Mouse (Mus musculus): ENCODE data around the gene Pex6. TPM values are rescaled to one million over a fixed set of nuclear protein-coding genes. Genes with fewer than 3 reads are reported as not detected.
A peak's percentile ranks its signal among the peaks of the same experiment; 100 is the strongest.

Gene Pex6
- polyA plus RNA-seq (2012; rRNA removed) = 105 and 113 TPM in 2 replicates

DNA sequence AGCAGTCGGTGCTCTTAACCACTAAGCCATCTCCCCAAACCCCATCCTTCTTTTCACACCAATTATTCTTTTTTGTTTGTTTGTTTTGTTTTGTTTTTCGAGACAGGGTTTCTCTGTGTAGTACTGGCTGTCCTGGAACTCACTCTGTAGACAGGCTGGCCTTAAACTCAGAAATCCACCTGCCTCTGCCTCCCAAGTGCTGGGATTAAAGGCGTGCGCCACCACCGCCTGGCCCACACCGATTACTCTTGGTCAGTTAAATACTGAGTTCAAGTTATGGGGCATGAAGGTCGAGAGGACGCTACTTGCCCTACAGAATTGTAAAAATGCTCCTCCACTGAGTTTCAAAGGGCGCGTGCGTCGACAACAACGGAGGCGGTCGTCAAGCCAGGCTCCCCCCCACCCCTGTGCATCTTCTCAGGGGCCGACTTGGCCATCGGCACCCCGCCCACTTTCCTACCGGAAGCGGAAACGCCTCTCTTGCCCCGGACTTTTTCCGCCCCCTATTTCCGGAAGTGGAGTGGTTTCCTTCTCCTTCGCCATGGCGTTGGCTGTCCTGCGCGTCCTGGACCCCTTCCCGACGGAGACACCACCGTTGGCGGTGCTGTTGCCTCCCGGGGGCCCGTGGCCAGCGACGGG is at the start of gene Pex6:
TSS of gene Pex6 (plus strand) at position 505 of the 639 bp plus-strand sequence.
- Histone ChIP-seq H3K36me3 (ENCODE audit: control insufficient read depth, insufficient read depth, low read length) (peaks cover 4% of the 10 kb centered on the region; the same call in 1 of the 2 replicates), H3K4me3 (ENCODE audit: control insufficient read depth, insufficient read depth, low read length) (peak within 1 kb of the TSS; percentile 76), H3K27me3 (ENCODE audit: control insufficient read depth, insufficient read depth, low read length) (no peaks in the 10 kb centered on the region), H3K27ac (ENCODE audit: control insufficient read depth, insufficient read depth, low read length) (peak within 1 kb of the TSS; percentile 63), H3K4me1 (replicated peaks; ENCODE audit: control insufficient read depth, insufficient read depth, low read length) (peaks cover 15% of the 10 kb centered on the region)
- DNase-seq = peak; percentile 92
- 6% methylated on average over 36 of the region's 36 CpGs for WGBS
- peak; percentile 77 for TF ChIP-seq POLR2A (IDR thresholded peaks at IDR 0.05; ENCODE audit: control insufficient read depth, extremely low read depth, insufficient read depth, low read length, poor library complexity)
- no peak for TF ChIP-seq CTCF (IDR thresholded peaks at IDR 0.05; ENCODE audit: borderline replicate concordance, control insufficient read depth, extremely low read depth, insufficient read depth, low read length, poor library complexity)

- DNase-seq = no peak
- Histone ChIP-seq H3K4me1 (replicated peaks; ENCODE audit: control insufficient read depth, insufficient read depth, low read length) (no peaks in the 10 kb centered on the region), H3K27ac (ENCODE audit: control insufficient read depth, insufficient read depth, low read length) (no peak overlapping the region), H3K4me3 (ENCODE audit: control insufficient read depth, insufficient read depth, low read length) (no peak overlapping the region), H3K36me3 (ENCODE audit: control insufficient read depth, insufficient read depth, low read length) (no peaks in the 10 kb centered on the region), H3K27me3 (ENCODE audit: control insufficient read depth, insufficient read depth, low read length) (no peaks in the 10 kb centered on the region)
- WGBS = 96% methylated on average over 12 of the region's 12 CpGs
- no peak for TF ChIP-seq CTCF (IDR thresholded peaks at IDR 0.05; ENCODE audit: borderline replicate concordance, control insufficient read depth, extremely low read depth, insufficient read depth, low read length, poor library complexity)
- no peak for TF ChIP-seq POLR2A (IDR thresholded peaks at IDR 0.05; ENCODE audit: control insufficient read depth, extremely low read depth, insufficient read depth, low read length, poor library complexity)
Measured at GRCm38 (mm10) chr17:46661981-46662380, 49.3 kb upstream of the Pex6 start.

DNA sequence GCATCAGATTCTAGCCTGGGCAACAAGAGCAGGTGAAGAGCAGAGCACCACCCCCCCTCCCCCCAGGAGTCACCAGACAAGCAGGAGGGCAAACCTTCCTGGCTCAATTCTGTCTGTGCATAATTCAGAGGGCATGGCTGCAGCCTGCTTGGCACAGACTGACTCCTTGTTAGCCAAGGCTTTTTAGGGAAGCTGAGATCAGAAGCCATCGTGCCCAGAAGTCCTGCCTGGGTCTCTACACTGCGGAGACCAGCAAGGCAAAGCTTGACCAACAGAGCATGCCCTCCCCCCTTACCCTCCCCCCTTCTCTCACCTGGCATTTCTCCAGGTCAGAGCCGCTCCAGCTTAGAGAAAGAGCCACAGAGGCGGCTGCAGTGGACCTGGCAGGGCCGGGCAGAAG is 48.5 kb upstream of the Pex6 start:
- TF ChIP-seq CTCF (IDR thresholded peaks at IDR 0.05; ENCODE audit: borderline replicate concordance, control insufficient read depth, extremely low read depth, insufficient read depth, low read length, poor library complexity) (no peak), POLR2A (IDR thresholded peaks at IDR 0.05; ENCODE audit: control insufficient read depth, extremely low read depth, insufficient read depth, low read length, poor library complexity) (no peak)
- Histone ChIP-seq H3K27me3 (ENCODE audit: control insufficient read depth, insufficient read depth, low read length) (no peaks in the 10 kb centered on the region), H3K36me3 (ENCODE audit: control insufficient read depth, insufficient read depth, low read length) (0 out of 2 replicates have a peak, but pooled peaks cover 3% of the 10 kb centered on the region), H3K27ac (ENCODE audit: control insufficient read depth, insufficient read depth, low read length) (no peak overlapping the region), H3K4me3 (ENCODE audit: control insufficient read depth, insufficient read depth, low read length) (no peak overlapping the region), H3K4me1 (replicated peaks; ENCODE audit: control insufficient read depth, insufficient read depth, low read length) (no peaks in the 10 kb centered on the region)
- no peak for DNase-seq
- 97% methylated on average over 5 of the region's 5 CpGs for WGBS

DNA sequence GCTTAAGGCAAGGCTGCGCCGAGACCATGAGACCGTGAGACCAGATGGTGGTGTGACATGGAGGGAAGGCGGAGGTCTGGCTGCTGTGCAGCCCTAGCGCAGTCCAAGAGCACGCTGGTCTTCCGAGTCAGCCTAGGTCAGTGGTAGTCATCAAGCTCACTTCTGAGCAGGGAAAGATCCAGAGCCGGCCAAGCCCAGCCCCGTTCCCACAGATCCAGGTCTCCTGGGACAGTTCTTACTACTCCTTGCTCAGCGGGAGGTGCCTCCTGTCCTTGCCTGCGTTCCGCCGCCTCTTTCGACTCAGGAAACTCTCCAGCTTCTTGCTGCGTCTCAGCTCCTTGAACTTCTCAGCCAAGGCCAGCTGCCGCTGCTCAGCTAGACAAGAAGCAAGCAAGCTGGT is 43.6 kb upstream of the Pex6 start:
- H3K36me3 ChIP-seq (ENCODE audit: control insufficient read depth, insufficient read depth, low read length) = peaks cover 14% of the 10 kb centered on the region; the same call in 1 of the 2 replicates
- TF ChIP-seq CTCF (IDR thresholded peaks at IDR 0.05; ENCODE audit: borderline replicate concordance, control insufficient read depth, extremely low read depth, insufficient read depth, low read length, poor library complexity) (no peak), POLR2A (IDR thresholded peaks at IDR 0.05; ENCODE audit: control insufficient read depth, extremely low read depth, insufficient read depth, low read length, poor library complexity) (no peak)
- no peak for DNase-seq
- no peak overlapping the region for H3K4me3 ChIP-seq (ENCODE audit: control insufficient read depth, insufficient read depth, low read length)
- H3K4me1 ChIP-seq (replicated peaks; ENCODE audit: control insufficient read depth, insufficient read depth, low read length) = peaks cover under 1% of the 10 kb centered on the region
- WGBS = 95% methylated on average over 16 of the region's 16 CpGs
- H3K27me3 ChIP-seq (ENCODE audit: control insufficient read depth, insufficient read depth, low read length) = no peaks in the 10 kb centered on the region
- H3K27ac ChIP-seq (ENCODE audit: control insufficient read depth, insufficient read depth, low read length) = no peak overlapping the region

DNA sequence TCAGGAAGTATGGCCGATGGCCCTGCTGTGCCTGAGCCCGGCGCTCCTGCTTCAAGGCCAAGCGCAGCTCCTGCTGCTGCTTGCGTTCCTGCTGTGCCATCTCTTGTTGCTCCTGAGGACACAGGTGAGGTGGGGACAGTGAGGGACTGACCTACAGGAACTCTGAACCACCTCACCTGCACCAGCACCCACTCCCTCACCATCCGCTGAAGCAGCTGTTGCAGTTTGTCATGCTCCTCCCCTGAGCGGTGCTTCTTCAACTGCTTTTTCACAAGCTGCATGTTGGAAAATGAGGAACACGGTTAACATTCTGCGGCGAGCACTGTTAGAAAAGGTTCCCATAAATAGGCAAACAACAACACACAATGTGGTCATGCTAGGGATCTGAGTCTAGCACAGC is 41.4 kb upstream of the Pex6 start:
- Histone ChIP-seq H3K4me1 (replicated peaks; ENCODE audit: control insufficient read depth, insufficient read depth, low read length) (peaks cover 15% of the 10 kb centered on the region), H3K36me3 (ENCODE audit: control insufficient read depth, insufficient read depth, low read length) (peaks cover 14% of the 10 kb centered on the region; the same call in 1 of the 2 replicates), H3K27ac (ENCODE audit: control insufficient read depth, insufficient read depth, low read length) (no peak overlapping the region), H3K27me3 (ENCODE audit: control insufficient read depth, insufficient read depth, low read length) (no peaks in the 10 kb centered on the region), H3K4me3 (ENCODE audit: control insufficient read depth, insufficient read depth, low read length) (no peak overlapping the region)
- DNase-seq = no peak
- 98% methylated on average over 10 of the region's 10 CpGs for WGBS
- TF ChIP-seq CTCF (IDR thresholded peaks at IDR 0.05; ENCODE audit: borderline replicate concordance, control insufficient read depth, extremely low read depth, insufficient read depth, low read length, poor library complexity) (no peak), POLR2A (IDR thresholded peaks at IDR 0.05; ENCODE audit: control insufficient read depth, extremely low read depth, insufficient read depth, low read length, poor library complexity) (no peak)

DNA sequence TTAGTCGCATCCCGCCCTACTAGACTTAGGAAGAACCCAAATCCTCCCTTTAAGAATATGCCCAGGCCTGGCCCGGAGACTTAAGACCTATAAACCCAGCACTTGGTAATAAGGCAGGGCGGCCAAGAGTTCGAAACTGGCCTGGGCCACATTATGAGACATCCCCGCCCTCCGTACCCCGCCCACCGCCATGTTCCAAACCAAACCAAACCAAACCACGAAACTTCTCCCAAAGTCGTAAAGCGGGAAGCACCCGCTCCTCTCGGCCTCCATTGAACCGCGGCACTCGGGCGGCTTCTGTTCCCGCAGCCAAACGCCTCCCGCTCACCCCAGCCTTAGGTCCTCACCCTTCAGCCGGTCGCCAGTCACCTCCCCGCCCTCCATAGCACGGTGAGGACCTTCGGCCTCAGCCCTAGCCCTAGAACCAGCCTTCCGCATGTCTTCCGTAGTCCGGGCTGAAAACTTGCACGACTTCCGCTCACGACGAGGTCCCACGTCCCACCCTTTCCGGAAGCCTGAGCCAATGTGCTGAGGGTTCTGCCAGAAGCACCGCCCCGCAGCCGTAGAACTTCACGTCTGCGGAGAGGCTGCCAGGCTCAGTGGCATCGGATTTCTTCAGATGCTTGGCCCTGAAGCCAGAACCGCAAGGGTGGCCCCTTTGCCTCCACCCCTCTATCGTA is 37.3 kb upstream of the Pex6 start, which contains the start of gene Rrp36:
TSS of gene Rrp36 (minus strand) at position 503 of the 680 bp plus-strand sequence.
- Histone ChIP-seq H3K27ac (ENCODE audit: control insufficient read depth, insufficient read depth, low read length) (no peak within 1 kb of the TSS), H3K36me3 (ENCODE audit: control insufficient read depth, insufficient read depth, low read length) (peaks cover 15% of the 10 kb centered on the region; the same call in 1 of the 2 replicates), H3K27me3 (ENCODE audit: control insufficient read depth, insufficient read depth, low read length) (no peaks in the 10 kb centered on the region), H3K4me3 (ENCODE audit: control insufficient read depth, insufficient read depth, low read length) (peak within 1 kb of the TSS; percentile 74), H3K4me1 (replicated peaks; ENCODE audit: control insufficient read depth, insufficient read depth, low read length) (peaks cover 17% of the 10 kb centered on the region)
- 0 out of 2 replicates have a peak, but pooled peaks have one; percentile 40 for TF ChIP-seq CTCF (IDR thresholded peaks at IDR 0.05; ENCODE audit: borderline replicate concordance, control insufficient read depth, extremely low read depth, insufficient read depth, low read length, poor library complexity)
- peak; percentile 78 for TF ChIP-seq POLR2A (IDR thresholded peaks at IDR 0.05; ENCODE audit: control insufficient read depth, extremely low read depth, insufficient read depth, low read length, poor library complexity)
- WGBS = under 1% methylated on average over 43 of the region's 43 CpGs
- DNase-seq = peak; percentile 89

All from thymus, adult 2 months (tissue).